In the genomic region with DNA sequence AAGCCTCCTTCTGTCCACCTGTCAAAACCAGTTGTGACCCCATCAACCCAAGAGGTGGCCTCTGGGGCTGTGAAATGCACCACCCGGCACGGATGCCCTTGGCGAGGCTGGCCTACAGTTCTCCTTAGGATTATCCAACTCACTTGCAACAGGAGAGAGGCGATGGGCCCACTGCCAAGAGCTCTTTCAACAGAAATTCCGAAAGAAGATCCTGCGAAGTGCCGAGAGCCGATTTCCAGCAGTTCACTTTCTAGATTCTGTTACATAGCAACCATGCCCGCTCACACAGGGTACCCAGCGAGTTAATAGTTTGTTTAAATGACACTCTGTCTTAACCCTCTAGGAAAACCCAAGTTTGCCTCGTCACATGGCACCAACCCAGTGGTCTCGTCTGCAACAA, we compare ENCODE assay signal across 8 mouse cellular contexts.
DNase-seq lines count a peak whose midpoint lies in the region; ATAC-seq and TF ChIP-seq lines count a peak whose summit lies in the region.

No protein-coding gene starts in this region.

- no peaks in the 10 kb centered on the region for H3K9me3 ChIP-seq in forebrain, embryonic 13.5 days (replicated peaks)
- H3K9me3 ChIP-seq in midbrain, embryonic 12.5 days: no peaks in the 10 kb centered on the region

- TF ChIP-seq CTCF in gastrocnemius, adult 2 months (IDR thresholded peaks at IDR 0.05): no peak

- H3K4me2 ChIP-seq in forebrain, embryonic 13.5 days: peak overlapping the region; percentile 58
- no peak overlapping the region for H3K4me2 ChIP-seq in midbrain, embryonic 12.5 days (replicated peaks)

- H3K9ac ChIP-seq in forebrain, embryonic 13.5 days: peak overlapping the region; percentile 40; the same call in 1 of the 2 replicates
- no peak overlapping the region for H3K9ac ChIP-seq in midbrain, embryonic 12.5 days (replicated peaks)

- H3K36me3 ChIP-seq in forebrain, embryonic 13.5 days (ENCODE audit: poor library complexity, severe bottlenecking): peaks cover 12% of the 10 kb centered on the region; the same call in 1 of the 2 replicates
- H3K36me3 ChIP-seq in midbrain, embryonic 12.5 days: no peaks in the 10 kb centered on the region

- H3K27ac ChIP-seq in gastrocnemius, adult 2 months: no peak overlapping the region
- H3K27ac ChIP-seq in forebrain, embryonic 13.5 days: peak overlapping the region; percentile 51; the same call in 1 of the 2 replicates
- H3K27ac ChIP-seq in midbrain, embryonic 12.5 days (replicated peaks): 0 out of 2 replicates have a peak overlapping the region, but pooled peaks have one; percentile 25

- no peak overlapping the region for H3K4me3 ChIP-seq in gastrocnemius, adult 2 months
- peak overlapping the region; percentile 3; the same call in 1 of the 2 replicates for H3K4me3 ChIP-seq in forebrain, embryonic 13.5 days
- H3K4me3 ChIP-seq in midbrain, embryonic 12.5 days: no peak overlapping the region

- WGBS in forebrain, embryonic 13.5 days: 9% methylated on average over 12 of the region's 12 CpGs
- WGBS in midbrain, embryonic 12.5 days: 59% methylated on average over 12 of the region's 12 CpGs

- no peaks in the 10 kb centered on the region for H3K27me3 ChIP-seq in forebrain, embryonic 13.5 days
- no peaks in the 10 kb centered on the region for H3K27me3 ChIP-seq in midbrain, embryonic 12.5 days

- H3K4me1 ChIP-seq in forebrain, embryonic 13.5 days: peaks cover 38% of the 10 kb centered on the region
- peaks cover 29% of the 10 kb centered on the region for H3K4me1 ChIP-seq in midbrain, embryonic 12.5 days

- intact Hi-C loops in gastrocnemius, adult 2 months (cut with DNase I): no loop called here

- peak; percentile 54 for DNase-seq in gastrocnemius, adult 2 months
- no peak for DNase-seq in gastrocnemius, postnatal 25 days
- peak; percentile 72 for DNase-seq in adrenal gland, adult 2 months
- peak; percentile 17 to 36 for DNase-seq in layer of hippocampus, adult 8-10 months (ENCODE audit: low spot score in 2 of 2)
- DNase-seq in retina, postnatal 1 day: no peak
- no peak for DNase-seq in MN1 (ENCODE audit: low spot score)

- peak; percentile 83 for ATAC-seq in forebrain, embryonic 13.5 days
- ATAC-seq in midbrain, embryonic 12.5 days (ENCODE audit: low FRiP score, low read depth): peak; percentile 44; the same call in 1 of the 2 replicates

Comparison
In these comparisons a context has a peak if more than half of its experiments do, and no peak if none do; other contexts are left out.
1. DNase-seq: peak in gastrocnemius, adult 2 months (single experiment), adrenal gland, adult 2 months (single experiment) and layer of hippocampus, adult 8-10 months (2 of 2); none in gastrocnemius, postnatal 25 days (single experiment), retina, postnatal 1 day (single experiment) and MN1 (single experiment).